Mouse (Mus musculus) thymus, adult 2 months (tissue): Measurements from ENCODE around the gene Gm17374. TPM values are rescaled to one million over a fixed set of nuclear protein-coding genes. Genes with fewer than 3 reads are reported as not detected.
"Not testable (repeated sequence)": the region's sequence is repeated elsewhere in the genome, so short reads cannot be mapped to it uniquely, and the experiment has no call there.

Experiments
- DNase-seq: peaks from one replicate; pipeline ENCODE4 v3.0.0; 2021
- H3K27ac ChIP-seq: fragments of 200-500 bp; 2 replicates; pipeline ENCODE4 v1.5.1; 2012; ENCODE audit warnings: low read length, control low read depth; ENCODE audit not compliant: control insufficient read depth, insufficient read depth
- H3K27me3 ChIP-seq: fragments of 200-500 bp; 2 replicates; pipeline ENCODE4 v1.6.1; 2012; ENCODE audit warnings: mild to moderate bottlenecking, low read length, moderate library complexity, mixed read lengths; ENCODE audit not compliant: control insufficient read depth, insufficient read depth
- H3K36me3 ChIP-seq: fragments of 200-500 bp; 2 replicates; pipeline ENCODE4 v1.6.1; 2012; ENCODE audit warnings: mild to moderate bottlenecking, low read length, moderate library complexity; ENCODE audit not compliant: control insufficient read depth, insufficient read depth
- H3K4me1 ChIP-seq: fragments of 200-500 bp; replicated peaks from 2 replicates; pipeline ENCODE4 v1.6.1; 2012; ENCODE audit warnings: low read length; ENCODE audit not compliant: control insufficient read depth, insufficient read depth
- H3K4me3 ChIP-seq: fragments of 200-500 bp; 2 replicates; pipeline ENCODE4 v1.5.1; 2012; ENCODE audit warnings: mild to moderate bottlenecking, low read length, control low read depth, moderate library complexity; ENCODE audit not compliant: control insufficient read depth, insufficient read depth
- CTCF ChIP-seq: fragments of 200-500 bp; IDR thresholded peaks from 2 replicates; pipeline ENCODE4 v1.5.1; 2012; ENCODE audit warnings: mild to moderate bottlenecking, control low read depth, low read length, moderate library complexity, borderline replicate concordance; ENCODE audit not compliant: control insufficient read depth, poor library complexity, insufficient read depth; ENCODE audit errors: extremely low read depth
- POLR2A ChIP-seq: fragments of 200-500 bp; IDR thresholded peaks from 2 replicates; pipeline ENCODE4 v1.6.1; 2012; ENCODE audit warnings: mild to moderate bottlenecking, low read length, control low read depth, moderate library complexity; ENCODE audit not compliant: control insufficient read depth, poor library complexity, insufficient read depth; ENCODE audit errors: extremely low read depth
- WGBS: fragments of 180-500 bp; shearing (Covaris S2); methylation state at CpG from one replicate; pipeline ENCODE4 v1.1.7; 2018; 5-methylcytosine and 5-hydroxymethylcytosine counted together
- polyA plus RNA-seq: library from polyadenylated mRNA; depleted of rRNA; stranded (reverse); fragments of >200 nt; gene quantifications from 2 replicates; pipeline ENCODE4 v1.2.3, GENCODE M21; 2012; rRNA removed

Gene Gm17374
- polyA plus RNA-seq = not detected in 2 replicates

DNA sequence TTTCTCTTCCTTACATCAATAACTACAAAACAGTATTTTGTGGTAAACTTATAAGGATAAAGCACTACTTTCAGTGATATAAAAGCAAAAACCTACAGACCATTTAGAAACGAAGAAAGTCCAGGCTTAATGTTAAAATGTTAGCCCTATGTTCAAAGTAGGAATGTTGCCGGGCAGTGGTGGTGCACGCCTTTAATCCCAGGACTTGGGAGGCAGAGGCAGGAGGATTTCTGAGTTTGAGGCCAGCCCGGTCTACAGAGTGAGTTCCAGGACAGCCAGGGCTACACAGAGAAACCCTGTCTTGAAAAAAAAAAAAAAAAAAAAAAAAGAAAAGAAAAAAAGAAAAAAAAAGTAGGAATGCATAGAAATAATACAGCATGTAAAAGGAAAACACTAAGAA is at the start of gene Gm17374:
TSS of gene Gm17374 (plus strand) at position 301 of the 400 bp plus-strand sequence.
- H3K36me3 ChIP-seq = peaks cover 18% of the 10 kb centered on the region
- not testable (repeated sequence) for H3K4me1 ChIP-seq, H3K4me3 ChIP-seq, DNase-seq, H3K27ac ChIP-seq, H3K27me3 ChIP-seq
- 95% methylated on average over 4 of the region's 4 CpGs for WGBS

DNA sequence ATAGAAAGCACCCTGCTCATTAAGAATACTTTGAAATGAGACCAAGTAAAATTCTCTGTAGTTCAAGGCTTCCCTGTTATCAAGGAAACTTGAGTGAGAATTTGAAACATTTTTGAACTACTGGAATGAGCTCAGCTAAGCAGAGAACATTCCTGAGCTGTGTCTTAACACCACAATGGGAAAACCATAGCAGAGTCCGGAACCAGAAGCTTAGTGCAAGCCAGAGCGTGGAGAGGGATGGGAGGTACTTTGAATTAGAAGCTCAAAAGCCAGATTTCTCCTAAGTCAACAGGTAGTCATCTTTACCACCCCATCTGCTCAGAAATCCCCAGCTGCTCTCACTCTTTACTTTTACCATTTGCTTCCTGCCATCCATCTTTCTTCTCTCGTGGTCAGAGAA is 46.9 kb upstream of the Gm17374 start:
- Histone ChIP-seq H3K4me3 (no peak overlapping the region), H3K4me1 (no peaks in the 10 kb centered on the region), H3K27ac (no peak overlapping the region), H3K36me3 (no peaks in the 10 kb centered on the region), H3K27me3 (no peaks in the 10 kb centered on the region)
- DNase-seq = no peak
- TF ChIP-seq CTCF = no peak
- TF ChIP-seq POLR2A = no peak
- 67% methylated on average over 3 of the region's 3 CpGs for WGBS

DNA sequence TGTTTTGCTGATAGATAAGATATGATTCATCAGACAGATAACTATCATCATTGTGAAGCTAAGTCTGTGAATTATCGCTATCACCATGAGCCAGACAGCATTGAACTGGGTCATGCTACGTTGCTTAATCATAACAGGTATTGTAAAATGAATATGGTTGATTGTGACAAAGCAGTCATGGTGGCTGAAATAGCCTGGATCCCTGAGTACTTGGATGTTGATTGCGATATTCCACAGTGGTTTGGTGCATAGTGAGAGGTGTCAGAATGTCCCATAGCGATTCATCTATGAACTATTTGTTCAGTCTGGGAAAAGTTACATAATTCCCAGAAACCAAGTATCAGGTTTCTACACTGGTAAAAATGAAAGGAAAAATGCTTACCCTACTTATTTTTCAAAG is 44.2 kb upstream of the Gm17374 start:
- Histone ChIP-seq H3K27me3 (no peaks in the 10 kb centered on the region), H3K27ac (no peak overlapping the region), H3K4me3 (no peak overlapping the region), H3K36me3 (no peaks in the 10 kb centered on the region), H3K4me1 (no peaks in the 10 kb centered on the region)
- DNase-seq = no peak
- WGBS = 90% methylated on average over 4 of the region's 4 CpGs
- no peak for TF ChIP-seq POLR2A
- no peak for TF ChIP-seq CTCF

DNA sequence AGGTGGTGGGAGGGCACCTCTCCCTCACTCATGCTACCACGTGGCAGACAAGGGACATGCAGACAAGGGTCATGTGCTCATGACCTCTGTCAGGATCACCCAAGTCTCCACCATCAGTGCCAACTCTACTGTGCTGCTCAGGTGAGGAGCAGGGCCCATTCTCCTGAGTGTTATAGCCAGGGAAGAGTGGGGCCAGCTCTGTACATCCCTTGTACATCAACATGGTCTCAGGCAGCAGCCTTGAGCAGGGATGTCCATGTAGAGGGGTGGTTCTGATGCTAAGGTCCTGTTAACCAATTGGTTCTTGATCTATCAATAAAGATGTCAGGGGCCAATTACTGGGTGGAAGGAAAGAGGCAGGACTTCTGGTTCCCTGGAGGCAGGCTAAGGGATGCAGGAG is 42.9 kb upstream of the Gm17374 start:
- DNase-seq = no peak
- 48% methylated on average over 1 of the region's 1 CpGs for WGBS
- no peak overlapping the region for H3K27ac ChIP-seq
- no peaks in the 10 kb centered on the region for H3K36me3 ChIP-seq
- H3K4me1 ChIP-seq = no peaks in the 10 kb centered on the region; the same call in 1 of the 2 replicates
- no peak overlapping the region for H3K4me3 ChIP-seq
- no peak for TF ChIP-seq POLR2A
- TF ChIP-seq CTCF = no peak
- H3K27me3 ChIP-seq = no peaks in the 10 kb centered on the region

DNA sequence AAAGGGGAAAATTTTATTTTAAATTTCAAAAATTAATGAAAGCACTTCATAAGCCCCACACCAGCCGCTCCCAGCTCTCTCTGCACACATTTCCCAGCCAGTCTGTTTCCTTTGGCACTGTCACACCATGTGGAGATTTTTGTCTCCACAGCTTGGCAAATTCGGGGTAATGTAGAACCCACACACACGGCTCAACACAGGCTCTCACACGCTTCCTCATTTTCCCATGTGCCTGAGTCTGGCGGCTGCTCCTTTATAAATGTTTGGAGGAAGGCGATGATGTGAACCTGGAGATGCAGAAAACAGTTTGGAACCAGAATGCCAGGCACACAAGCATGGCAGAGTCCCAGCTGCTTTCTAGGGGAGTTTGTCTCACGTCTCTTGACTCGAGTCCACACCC is 38.0 kb upstream of the Gm17374 start:
- Histone ChIP-seq H3K36me3 (no peaks in the 10 kb centered on the region), H3K27me3 (no peaks in the 10 kb centered on the region), H3K27ac (no peak overlapping the region), H3K4me3 (no peak overlapping the region), H3K4me1 (no peaks in the 10 kb centered on the region; the same call in 1 of the 2 replicates)
- no peak for DNase-seq
- TF ChIP-seq POLR2A (no peak), CTCF (no peak)
- WGBS = 85% methylated on average over 8 of the region's 8 CpGs

DNA sequence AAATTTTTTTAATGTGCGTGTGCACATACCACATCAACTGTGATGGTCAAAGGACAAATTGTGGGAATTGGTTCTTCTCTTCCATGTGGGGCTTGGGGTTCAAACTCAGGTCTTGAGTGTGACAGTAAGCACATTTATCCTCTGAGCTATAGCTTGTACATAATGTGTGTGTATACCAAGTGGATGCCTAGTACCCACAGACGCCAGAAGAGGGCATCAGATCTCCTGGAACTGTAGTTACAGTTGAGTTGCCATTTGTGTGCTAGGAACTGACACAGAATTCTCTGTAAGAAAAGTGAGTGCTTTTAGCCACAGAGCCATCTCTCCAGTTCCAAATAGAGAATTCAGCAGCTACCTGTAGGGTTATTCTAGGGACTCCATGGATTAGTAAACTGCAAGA is 26.3 kb upstream of the Gm17374 start:
- no peak overlapping the region for H3K27ac ChIP-seq
- no peaks in the 10 kb centered on the region for H3K27me3 ChIP-seq
- DNase-seq = peak; percentile 3
- H3K4me1 ChIP-seq = no peaks in the 10 kb centered on the region
- WGBS = 98% methylated on average over 2 of the region's 2 CpGs
- H3K4me3 ChIP-seq = no peak overlapping the region
- no peak for TF ChIP-seq CTCF
- no peak for TF ChIP-seq POLR2A
- peaks cover 50% of the 10 kb centered on the region for H3K36me3 ChIP-seq

DNA sequence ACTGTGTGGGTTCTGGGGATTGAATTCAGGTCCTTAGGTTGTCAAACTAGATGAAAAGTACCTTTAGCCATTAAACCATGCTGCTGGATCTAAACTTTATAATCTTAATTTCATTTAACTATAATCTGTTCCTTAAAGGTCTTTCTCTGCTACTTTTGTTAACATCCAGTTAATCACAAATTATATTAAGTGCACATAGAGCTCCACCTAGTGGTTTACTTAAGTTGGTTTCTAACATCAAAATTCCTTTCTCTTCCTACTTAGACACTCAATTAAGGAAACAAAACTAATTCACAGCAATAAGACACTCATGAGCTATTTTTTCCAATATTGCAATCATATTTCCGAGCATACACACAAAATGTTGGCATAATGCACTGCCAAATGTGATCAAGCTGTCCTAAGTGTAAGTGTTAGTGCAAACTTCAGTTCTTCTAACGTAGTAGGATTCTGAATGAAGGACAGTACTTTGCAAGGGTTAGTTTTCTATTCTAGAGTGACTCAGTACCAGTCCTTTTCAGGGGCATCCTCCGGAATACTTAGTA is 7.4 kb downstream of the Gm17374 start:
- Histone ChIP-seq H3K4me1 (no peaks in the 10 kb centered on the region), H3K36me3 (peaks cover 20% of the 10 kb centered on the region), H3K4me3 (no peak overlapping the region), H3K27ac (no peak overlapping the region), H3K27me3 (no peaks in the 10 kb centered on the region)
- 93% methylated on average over 3 of the region's 3 CpGs for WGBS
- TF ChIP-seq CTCF (no peak), POLR2A (no peak)
- DNase-seq = no peak

DNA sequence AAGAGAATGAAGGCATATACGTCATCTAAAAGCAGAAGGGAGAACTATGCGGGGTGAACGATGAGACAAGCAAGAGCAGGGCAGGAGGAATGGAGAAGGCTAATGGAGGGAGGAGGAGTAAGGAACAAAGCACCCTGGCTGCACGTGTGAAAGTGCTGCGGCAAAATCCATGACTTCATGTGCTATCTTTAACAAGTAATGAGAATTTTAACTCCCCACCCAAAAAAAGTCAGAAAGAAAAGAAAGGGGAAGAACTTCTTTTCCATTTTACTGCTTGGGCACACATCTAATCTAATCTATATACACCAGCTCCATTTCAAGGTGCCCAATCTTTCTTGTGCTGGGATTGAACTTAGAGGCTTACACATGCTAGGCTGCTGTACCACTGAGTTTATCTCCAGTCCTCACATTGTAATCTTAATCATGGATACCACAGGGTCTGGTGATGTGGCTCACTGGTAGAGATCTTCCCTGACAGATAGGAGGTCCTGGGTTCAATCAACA is 11.6 kb downstream of the Gm17374 start:
- WGBS = 96% methylated on average over 5 of the region's 5 CpGs
- TF ChIP-seq POLR2A (no peak), CTCF (no peak)
- peaks cover 9% of the 10 kb centered on the region for H3K36me3 ChIP-seq

More for the DNA sequence above, 11.6 kb downstream of the Gm17374 start:
- Histone ChIP-seq H3K27me3 (no peaks in the 10 kb centered on the region), H3K4me3 (no peak overlapping the region), H3K27ac (no peak overlapping the region), H3K4me1 (no peaks in the 10 kb centered on the region)
- DNase-seq = no peak
